Mouse (Mus musculus) liver, embryonic 15.5 days (tissue): ENCODE data around the gene Hck. TPM values are rescaled to one million over a fixed set of nuclear protein-coding genes. Genes with fewer than 3 reads are reported as not detected.

ENCODE experiments used
- ATAC-seq: fragments of 200-750 bp; cut with Nextera tagmentation; 2 replicates; pipeline ENCODE4 v1.8.0; 2017; ENCODE audit warnings: moderate number of reproducible peaks, mild to moderate bottlenecking, moderate library complexity; ENCODE audit not compliant: insufficient read depth
- H3K27ac ChIP-seq: fragments of 300-500 bp; sonication (generic); replicated peaks from 2 replicates; pipeline ENCODE4 v1.5.1; 2015; ENCODE audit warnings: mild to moderate bottlenecking, inconsistent platforms
- H3K27me3 ChIP-seq: fragments of 300-500 bp; sonication (generic); 2 replicates; pipeline ENCODE4 v1.6.1; 2015; ENCODE audit warnings: mild to moderate bottlenecking, inconsistent platforms
- H3K36me3 ChIP-seq: fragments of 300-500 bp; sonication (generic); replicated peaks from 2 replicates; pipeline ENCODE4 v1.6.1; 2015; ENCODE audit warnings: moderate library complexity, mild to moderate bottlenecking, inconsistent platforms
- H3K4me1 ChIP-seq: fragments of 300-500 bp; sonication (generic); replicated peaks from 2 replicates; pipeline ENCODE4 v1.6.1; 2015; ENCODE audit warnings: inconsistent platforms
- H3K4me2 ChIP-seq: fragments of 300-500 bp; sonication (generic); 2 replicates; pipeline ENCODE4 v1.6.1; 2015; ENCODE audit warnings: moderate library complexity, mild to moderate bottlenecking, inconsistent platforms
- H3K4me3 ChIP-seq: fragments of 300-500 bp; sonication (generic); replicated peaks from 2 replicates; pipeline ENCODE4 v1.5.1; 2015; ENCODE audit warnings: mild to moderate bottlenecking, inconsistent platforms
- H3K9ac ChIP-seq: fragments of 300-500 bp; sonication (generic); 2 replicates; pipeline ENCODE4 v1.6.1; 2015; ENCODE audit warnings: moderate library complexity, mild to moderate bottlenecking, inconsistent platforms
- H3K9me3 ChIP-seq: fragments of 300-500 bp; sonication (generic); replicated peaks from 2 replicates; pipeline ENCODE4 v1.6.1; 2016; ENCODE audit warnings: inconsistent platforms
- WGBS: fragments of 180-500 bp; shearing (Covaris S2); methylation state at CpG from one replicate; pipeline ENCODE4 v1.1.7; 2015; ENCODE audit warnings: mixed read lengths; ENCODE audit not compliant: insufficient replicate concordance; 5-methylcytosine and 5-hydroxymethylcytosine counted together
- polyA plus RNA-seq: library from polyadenylated mRNA; unstranded; fragments of >200 nt; fragmentation: Nextera tagmentation; extraction: Ambion mirVana; gene quantifications from 2 replicates; pipeline ENCODE4 v1.2.1, GENCODE M21; 2015

Hck gene
- polyA plus RNA-seq, 1 experiment from 2014 or later: 11.4 TPM

GRCm38 (mm10) chr2:153151926-153152665, 43.8 kb downstream of the Hck start:
- WGBS: 24% methylated on average over 8 of the region's 8 CpGs
- no peak overlapping the region for H3K27ac ChIP-seq
- H3K9ac ChIP-seq: no peak overlapping the region
- no peaks in the 10 kb centered on the region for H3K9me3 ChIP-seq
- ATAC-seq: no peak
- H3K4me3 ChIP-seq: no peak overlapping the region
- H3K4me2 ChIP-seq: no peak overlapping the region
- no peaks in the 10 kb centered on the region for H3K4me1 ChIP-seq
- H3K27me3 ChIP-seq: peaks cover 42% of the 10 kb centered on the region
- no peaks in the 10 kb centered on the region for H3K36me3 ChIP-seq

DNA sequence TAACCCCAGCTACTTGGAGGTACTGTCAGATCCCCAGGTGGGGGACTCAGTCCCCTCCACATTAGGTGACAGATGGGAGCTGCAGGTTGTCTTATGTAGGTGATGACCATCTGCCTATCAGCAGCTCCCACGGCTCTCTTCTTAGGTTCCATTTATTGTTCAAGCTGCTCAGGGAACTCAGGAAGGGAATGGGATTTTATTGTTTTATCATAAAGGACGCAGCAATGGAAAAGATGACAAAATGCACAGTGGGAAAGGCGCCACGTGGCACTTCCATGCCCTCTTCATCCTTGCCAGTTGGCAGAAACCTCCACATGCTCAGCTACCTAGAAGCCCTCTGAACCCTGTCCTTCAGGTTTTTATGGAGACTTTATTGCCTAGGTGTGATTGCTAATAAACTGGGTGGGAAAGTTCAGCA, 44.8 kb downstream of the Hck start:
- Histone ChIP-seq H3K9ac (no peak overlapping the region), H3K27ac (no peak overlapping the region), H3K4me3 (no peak overlapping the region), H3K27me3 (peaks cover 42% of the 10 kb centered on the region), H3K36me3 (no peaks in the 10 kb centered on the region), H3K4me2 (no peak overlapping the region), H3K4me1 (no peaks in the 10 kb centered on the region), H3K9me3 (no peaks in the 10 kb centered on the region)
- 46% methylated on average over 4 of the region's 4 CpGs for whole genome bisulfite sequencing
- ATAC-seq: no peak

DNA sequence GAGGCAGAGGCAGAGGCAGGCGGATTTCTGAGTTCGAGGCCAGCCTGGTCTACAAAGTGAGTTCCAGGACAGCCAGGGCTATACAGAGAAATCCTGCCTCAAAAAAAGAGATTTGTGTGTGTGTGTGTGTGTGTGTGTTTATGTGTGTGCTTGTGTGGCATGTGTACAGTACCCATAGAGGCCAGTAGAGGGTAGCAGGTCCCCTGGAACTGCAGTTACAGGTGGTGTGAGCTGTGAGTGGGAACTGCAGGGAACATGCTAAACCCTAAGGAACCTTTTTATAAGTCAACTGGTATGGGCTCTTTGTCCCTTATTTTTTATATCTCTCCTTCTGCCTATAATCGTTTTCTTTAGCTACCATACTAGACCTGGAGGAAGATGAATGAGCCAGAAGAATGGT, 49.0 kb downstream of the Hck start:
- no peak overlapping the region for H3K27ac ChIP-seq
- 49% methylated on average over 3 of the region's 3 CpGs for whole genome bisulfite sequencing
- no peaks in the 10 kb centered on the region for H3K36me3 ChIP-seq
- H3K9me3 ChIP-seq: no peaks in the 10 kb centered on the region
- no peak overlapping the region for H3K4me2 ChIP-seq
- H3K9ac ChIP-seq: no peak overlapping the region
- H3K27me3 ChIP-seq: peaks cover 31% of the 10 kb centered on the region
- H3K4me3 ChIP-seq: no peak overlapping the region
- peaks cover 10% of the 10 kb centered on the region for H3K4me1 ChIP-seq
- no peak for ATAC-seq

DNA sequence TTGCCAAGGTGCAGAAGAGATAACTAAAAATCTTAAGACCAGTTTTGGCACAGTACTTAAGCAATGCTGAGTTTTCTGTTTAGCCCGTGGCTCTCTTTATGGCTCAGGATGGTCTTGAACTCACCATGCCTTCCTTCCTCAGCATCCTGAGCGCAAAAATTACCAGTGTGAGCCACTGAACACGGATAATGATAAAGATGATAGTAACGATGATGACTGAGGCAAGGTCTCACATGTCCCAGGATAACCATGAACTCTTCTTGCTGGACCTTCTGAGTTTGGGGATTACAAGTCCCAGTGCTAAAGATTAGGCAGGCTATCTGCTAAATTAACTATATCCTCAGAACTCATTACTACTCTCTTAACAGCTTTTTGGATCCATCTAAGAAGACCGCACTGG, 51.9 kb downstream of the Hck start:
- 66% methylated on average over 5 of the region's 5 CpGs for WGBS
- H3K4me1 ChIP-seq: peaks cover 29% of the 10 kb centered on the region

GRCm38 (mm10) chr2:153160844-153161683, 52.8 kb downstream of the Hck start, which contains the start of gene Tm9sf4:
Tm9sf4 (plus strand) TSS chr2:153161303.
- Histone ChIP-seq H3K9me3 (no peaks in the 10 kb centered on the region), H3K4me2 (peak within 1 kb of the TSS; percentile 84), H3K4me1 (peaks cover 30% of the 10 kb centered on the region), H3K4me3 (peak within 1 kb of the TSS; percentile 86), H3K9ac (peak within 1 kb of the TSS; percentile 76), H3K27me3 (no peaks in the 10 kb centered on the region), H3K36me3 (no peaks in the 10 kb centered on the region), H3K27ac (peak within 1 kb of the TSS; percentile 86)
- WGBS: 8% methylated on average over 34 of the region's 34 CpGs
- ATAC-seq: peak; percentile 82

More for the DNA sequence above, 51.9 kb downstream of the Hck start:
- Histone ChIP-seq H3K27ac (no peak overlapping the region), H3K9ac (no peak overlapping the region), H3K4me2 (no peak overlapping the region), H3K9me3 (no peaks in the 10 kb centered on the region), H3K4me3 (no peak overlapping the region), H3K36me3 (no peaks in the 10 kb centered on the region), H3K27me3 (0 out of 2 replicates have a peak, but pooled peaks cover 7% of the 10 kb centered on the region)
- ATAC-seq: no peak

DNA sequence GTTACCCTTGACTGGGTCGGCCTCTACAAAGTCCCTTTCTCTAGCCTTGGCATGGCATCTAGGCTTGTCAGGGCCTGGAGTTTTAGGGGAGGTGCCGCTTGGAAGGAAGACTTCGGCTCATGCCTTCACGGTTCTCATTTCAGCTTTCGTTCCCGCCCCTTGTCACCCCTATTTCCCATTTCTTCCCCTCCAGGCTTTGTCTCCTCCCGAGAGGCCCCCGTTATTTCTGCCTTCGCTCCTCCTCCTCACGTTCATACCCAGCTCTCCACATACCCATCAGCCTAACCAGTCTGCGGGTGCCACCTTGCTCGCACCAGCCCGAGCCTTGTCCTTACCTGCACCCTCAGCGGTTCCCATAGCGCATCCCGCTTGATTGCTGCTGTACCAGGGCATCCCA, 53.4 kb downstream of the Hck start:
- Histone ChIP-seq H3K4me2 (peak overlapping the region; percentile 84), H3K36me3 (no peaks in the 10 kb centered on the region), H3K4me3 (peak overlapping the region; percentile 86), H3K27ac (peak overlapping the region; percentile 86), H3K4me1 (peaks cover 34% of the 10 kb centered on the region), H3K27me3 (no peaks in the 10 kb centered on the region), H3K9me3 (no peaks in the 10 kb centered on the region), H3K9ac (peak overlapping the region; percentile 76)
- ATAC-seq: peak; percentile 56
- under 1% methylated on average over 16 of the region's 16 CpGs for WGBS

- Histone ChIP-seq H3K27me3 (no peaks in the 10 kb centered on the region), H3K27ac (no peak overlapping the region), H3K4me3 (no peak overlapping the region), H3K4me1 (peaks cover 71% of the 10 kb centered on the region), H3K9ac (no peak overlapping the region), H3K9me3 (no peaks in the 10 kb centered on the region), H3K36me3 (no peaks in the 10 kb centered on the region), H3K4me2 (no peak overlapping the region)
- WGBS: 79% methylated on average over 6 of the region's 6 CpGs
- no peak for ATAC-seq
Observed at GRCm38 (mm10) chr2:153167136-153167535, 58.9 kb downstream of the Hck start.

DNA sequence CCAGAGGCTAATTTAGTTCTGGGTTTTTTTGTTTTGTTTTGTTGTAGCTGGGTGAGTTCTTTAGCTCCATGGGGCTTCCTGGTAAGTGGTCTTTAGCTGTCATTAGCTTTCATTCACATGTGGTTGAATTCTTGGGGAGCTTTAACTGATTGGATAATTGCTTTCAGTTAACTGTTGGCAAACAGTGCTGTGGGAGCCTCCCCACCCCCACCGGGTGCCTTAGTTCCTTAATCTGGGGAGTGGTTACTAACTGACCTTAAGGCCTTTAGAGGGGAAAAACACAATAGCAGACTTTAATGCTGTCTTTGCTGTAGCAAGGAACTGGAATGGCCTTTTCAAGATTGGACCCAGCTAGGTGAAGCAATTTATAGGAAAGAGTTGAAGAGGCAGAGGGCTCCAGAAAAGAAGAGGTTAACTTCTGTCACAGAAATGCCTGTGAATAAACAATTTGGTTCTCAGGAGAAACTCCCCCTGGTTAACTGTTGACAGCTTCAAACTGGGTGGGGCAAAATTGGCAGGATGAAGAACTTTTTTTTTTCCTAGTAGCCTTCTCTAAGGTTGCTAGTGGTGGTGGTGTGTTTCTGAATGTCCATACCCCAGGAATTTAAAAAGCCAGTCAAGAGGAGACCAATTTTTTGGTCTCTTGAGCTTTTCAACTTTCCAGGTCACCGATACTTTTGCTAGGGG, 60.0 kb downstream of the Hck start:
- H3K27ac ChIP-seq: peak overlapping the region; percentile 68
- no peak for ATAC-seq

DNA sequence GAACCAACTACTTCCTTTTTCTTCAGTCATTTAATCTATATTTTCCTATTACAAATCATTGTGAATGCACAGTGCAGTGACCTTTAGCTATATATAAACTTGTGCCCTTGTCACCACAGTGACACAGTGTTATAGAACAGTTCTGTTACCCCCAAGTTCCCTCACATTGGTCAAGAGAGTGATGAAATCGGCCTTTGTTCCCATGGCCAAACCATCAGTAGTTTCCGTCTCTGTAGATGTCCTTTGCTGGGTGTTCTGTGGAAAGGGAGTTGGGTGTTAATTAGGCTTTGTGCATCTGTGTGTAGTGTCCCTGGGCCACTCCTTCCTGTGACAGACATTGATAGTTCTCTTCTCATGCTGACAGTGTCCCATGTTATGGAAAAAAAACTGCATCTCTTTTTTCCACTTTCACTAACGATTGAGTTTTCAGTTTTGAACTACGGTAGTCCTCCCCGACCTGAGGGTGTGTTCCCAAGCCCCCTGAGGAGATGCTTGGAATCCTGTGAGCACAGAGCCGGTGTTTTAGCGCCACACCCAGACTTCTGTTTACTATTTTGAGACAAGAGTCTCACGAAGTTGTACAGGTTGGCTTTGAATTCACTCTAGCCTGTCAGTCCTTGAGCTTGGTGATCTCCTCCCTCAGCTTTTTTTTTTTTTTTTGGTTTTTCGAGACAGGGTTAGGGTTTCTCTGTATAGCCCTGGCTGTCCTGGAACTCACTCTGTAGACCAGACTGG, 62.4 kb downstream of the Hck start:
- no peaks in the 10 kb centered on the region for H3K9me3 ChIP-seq
- no peak overlapping the region for H3K4me2 ChIP-seq
- no peaks in the 10 kb centered on the region for H3K36me3 ChIP-seq
- H3K27me3 ChIP-seq: no peaks in the 10 kb centered on the region
- H3K4me1 ChIP-seq: peaks cover 59% of the 10 kb centered on the region
- 71% methylated on average over 9 of the region's 9 CpGs for WGBS
- H3K9ac ChIP-seq: no peak overlapping the region
- H3K27ac ChIP-seq: peak overlapping the region; percentile 59
- peak; percentile 63 for ATAC-seq
- no peak overlapping the region for H3K4me3 ChIP-seq

More for the DNA sequence above, 60.0 kb downstream of the Hck start:
- WGBS: 28% methylated on average over 2 of the region's 2 CpGs
- H3K4me2 ChIP-seq: no peak overlapping the region; the same call in 1 of the 2 replicates
- H3K4me3 ChIP-seq: no peak overlapping the region
- peaks cover 60% of the 10 kb centered on the region for H3K4me1 ChIP-seq
- H3K9me3 ChIP-seq: no peaks in the 10 kb centered on the region
- no peaks in the 10 kb centered on the region for H3K27me3 ChIP-seq
- H3K9ac ChIP-seq: no peak overlapping the region
- H3K36me3 ChIP-seq: no peaks in the 10 kb centered on the region

DNA sequence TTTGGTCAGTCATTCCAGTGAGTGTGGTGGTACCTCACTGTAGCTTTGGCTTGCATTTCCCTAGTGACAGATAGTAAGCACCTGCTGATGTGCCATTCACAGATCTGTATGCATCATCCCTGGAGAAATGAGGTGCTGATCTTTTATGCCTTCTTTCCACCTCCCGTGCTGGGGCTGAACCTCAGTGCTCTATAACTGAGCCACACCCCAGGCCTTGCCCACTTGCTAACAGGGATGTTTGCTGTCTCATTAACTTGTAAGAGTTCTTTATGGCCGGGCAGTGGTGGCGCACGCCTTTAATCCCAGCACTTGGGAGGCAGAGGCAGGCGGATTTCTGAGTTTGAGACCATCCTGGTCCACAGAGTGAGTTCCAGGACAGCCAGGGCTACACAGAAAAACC, 63.7 kb downstream of the Hck start:
- 0 out of 2 replicates have a peak overlapping the region, but pooled peaks have one; percentile 11 for H3K27ac ChIP-seq
- ATAC-seq: no peak
- no peaks in the 10 kb centered on the region for H3K36me3 ChIP-seq

More for the DNA sequence above, 63.7 kb downstream of the Hck start:
- Histone ChIP-seq H3K9ac (no peak overlapping the region), H3K27me3 (no peaks in the 10 kb centered on the region), H3K9me3 (no peaks in the 10 kb centered on the region), H3K4me2 (no peak overlapping the region), H3K4me3 (no peak overlapping the region), H3K4me1 (peaks cover 60% of the 10 kb centered on the region)
- WGBS: 79% methylated on average over 5 of the region's 5 CpGs
